Mouse (Mus musculus) bone marrow macrophage, adult 2 months (primary cell): ENCODE results near the gene Lmnb2.

Experiments used
- CTCF ChIP-seq: IDR thresholded peaks from 2 replicates; pipeline ENCODE4 v1.5.1; 2012; ENCODE audit warnings: low read depth, mild to moderate bottlenecking, low read length, moderate library complexity
- POLR2A ChIP-seq: IDR thresholded peaks from 2 replicates; pipeline ENCODE4 v1.6.1; 2012; ENCODE audit warnings: mild to moderate bottlenecking, low read depth, low read length, borderline replicate concordance

DNA sequence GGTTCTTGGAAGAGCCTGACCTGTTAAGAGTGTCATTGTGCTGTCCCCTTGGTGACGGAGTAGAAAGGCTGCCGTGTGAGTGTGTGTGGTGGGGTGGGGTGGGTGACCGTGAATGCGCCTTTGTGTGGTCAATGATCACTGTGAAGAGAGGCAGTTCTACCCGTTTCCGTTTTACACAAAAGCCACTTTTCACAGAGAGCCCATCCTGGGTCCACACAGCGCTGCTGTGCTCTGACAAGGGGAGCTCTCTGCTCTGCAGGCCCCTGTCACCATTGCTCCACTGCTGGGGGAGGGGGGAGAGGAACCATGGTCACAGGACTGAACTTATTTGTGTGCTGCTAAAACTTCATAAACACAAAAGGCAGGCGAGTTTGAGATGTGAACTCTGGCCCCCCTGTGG is 60.7 kb downstream of the Lmnb2 start:
- TF ChIP-seq POLR2A: no peak
- no peak for TF ChIP-seq CTCF
